Mouse (Mus musculus) lung, postnatal 14 days (tissue): ENCODE results near the gene Cyb5r1.

Experiments used
- DNase-seq: peaks from one replicate; pipeline ENCODE4 v3.0.0; 2021

The Cyb5r1 gene

DNA sequence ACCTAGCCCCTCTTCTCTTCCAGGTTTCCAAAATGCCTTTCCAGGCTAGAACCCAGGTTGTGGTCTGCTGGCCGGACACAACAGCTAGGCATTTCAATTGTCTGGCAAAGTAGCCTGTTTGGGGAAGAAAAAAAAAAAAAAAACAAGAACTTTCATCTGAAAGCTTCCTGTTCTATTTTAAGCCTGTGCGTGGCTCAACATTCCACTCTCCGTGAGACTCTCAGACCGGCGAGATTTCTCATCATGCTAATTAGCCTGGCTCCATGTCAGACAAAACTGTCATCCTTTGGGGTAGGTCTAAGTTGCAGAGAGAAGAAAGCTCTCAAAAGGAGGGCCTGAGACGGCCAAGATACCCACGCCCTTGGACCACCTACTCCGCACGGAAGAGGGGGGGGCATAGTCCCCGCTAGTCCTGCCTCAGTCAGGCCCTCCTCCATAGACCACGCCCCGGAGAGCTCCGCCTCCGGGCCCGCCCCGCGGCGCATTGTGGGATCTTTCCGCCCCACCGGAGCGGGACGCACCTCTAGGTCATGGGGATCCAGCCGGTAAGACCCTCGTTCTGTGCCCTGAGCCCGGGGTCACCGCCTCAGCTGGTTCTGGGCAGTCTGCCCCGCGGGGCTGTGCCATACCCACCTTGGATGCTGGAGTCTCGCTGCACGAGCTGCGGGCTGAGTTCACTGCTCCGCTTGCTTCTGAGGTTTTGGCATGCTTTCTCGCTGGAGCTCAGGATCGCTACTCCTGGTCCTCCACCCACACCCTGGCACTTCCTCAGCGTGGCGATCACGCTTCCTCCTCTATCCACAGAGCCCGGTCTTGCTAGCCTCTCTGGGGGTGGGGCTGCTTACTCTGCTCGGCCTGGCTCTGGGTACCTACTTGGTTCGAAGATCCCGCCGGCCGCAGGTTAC is at the start of gene Cyb5r1:
Gene Cyb5r1 (plus strand): TSS at position 51 of the 905 bp plus-strand sequence.
- DNase-seq: peak; percentile 79

DNA sequence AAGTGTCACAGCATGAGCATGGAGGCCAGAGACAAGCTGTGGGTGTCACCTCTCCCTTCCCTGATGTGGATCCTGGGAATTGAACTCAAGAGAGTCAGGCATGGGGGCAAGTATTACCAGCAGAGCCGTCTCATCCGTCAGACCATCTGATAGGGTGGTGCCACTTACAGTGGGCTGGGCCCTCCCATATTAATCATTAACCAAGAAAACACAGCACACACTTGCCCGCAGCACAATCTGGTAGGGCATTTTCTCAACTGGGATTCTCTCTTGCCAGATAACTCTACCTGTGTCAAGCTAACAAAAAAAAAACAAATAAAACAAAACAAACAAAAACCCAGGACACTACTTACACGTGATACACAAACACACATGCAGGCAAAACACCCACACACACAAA is 47.9 kb upstream of the Cyb5r1 start:
- DNase-seq: no peak

DNA sequence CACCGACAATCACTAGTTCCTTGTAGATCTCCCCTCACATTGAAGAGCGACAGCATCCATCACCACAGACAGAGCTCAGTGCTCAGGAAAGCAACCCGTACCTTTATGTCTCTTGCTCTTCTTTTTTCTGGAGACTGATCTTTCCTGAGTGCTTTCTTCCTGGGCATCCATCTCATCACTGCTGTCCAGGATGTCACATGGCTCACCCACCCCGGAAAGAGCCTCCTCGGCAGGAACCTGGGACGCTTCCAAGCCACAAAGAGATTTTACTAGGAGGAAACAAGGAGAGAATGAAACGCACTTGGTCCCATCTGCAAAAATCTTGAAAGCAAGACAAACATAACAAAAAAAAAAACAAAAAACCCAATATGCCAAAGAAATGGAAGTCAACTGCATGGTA is 44.7 kb upstream of the Cyb5r1 start:
- no peak for DNase-seq

DNA sequence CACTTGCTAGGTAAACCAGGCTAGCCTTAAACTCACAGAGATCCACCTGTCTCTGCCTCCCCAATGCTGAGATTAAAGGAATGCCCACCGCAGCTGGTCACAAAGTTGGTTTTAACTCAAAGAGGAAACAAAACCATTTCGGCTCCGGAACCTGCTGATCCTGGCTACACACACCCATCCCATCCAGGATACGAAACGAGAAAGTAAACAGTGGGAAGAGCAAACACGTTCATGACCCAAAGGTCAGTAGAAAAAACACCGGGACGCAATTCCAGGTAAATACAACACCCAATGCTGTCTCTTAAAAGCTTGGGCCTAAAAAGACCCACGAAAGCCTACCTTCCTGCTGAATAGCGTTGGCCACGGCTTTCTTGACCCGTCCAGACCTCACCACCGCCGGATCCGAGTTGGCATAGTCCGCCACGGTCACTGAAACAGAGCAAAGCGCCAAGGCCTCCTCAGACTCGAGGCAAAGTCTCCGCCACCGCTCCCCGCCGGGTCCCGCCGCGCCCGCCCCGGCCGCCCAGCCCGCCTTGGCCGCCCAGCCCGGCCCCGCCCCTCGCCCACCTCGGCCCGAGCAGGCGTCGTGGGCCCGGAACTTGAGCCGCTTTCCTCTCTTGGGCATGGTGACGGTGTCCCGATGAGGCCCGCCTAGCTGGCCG is 44.0 kb upstream of the Cyb5r1 start:
- DNase-seq: no peak

DNA sequence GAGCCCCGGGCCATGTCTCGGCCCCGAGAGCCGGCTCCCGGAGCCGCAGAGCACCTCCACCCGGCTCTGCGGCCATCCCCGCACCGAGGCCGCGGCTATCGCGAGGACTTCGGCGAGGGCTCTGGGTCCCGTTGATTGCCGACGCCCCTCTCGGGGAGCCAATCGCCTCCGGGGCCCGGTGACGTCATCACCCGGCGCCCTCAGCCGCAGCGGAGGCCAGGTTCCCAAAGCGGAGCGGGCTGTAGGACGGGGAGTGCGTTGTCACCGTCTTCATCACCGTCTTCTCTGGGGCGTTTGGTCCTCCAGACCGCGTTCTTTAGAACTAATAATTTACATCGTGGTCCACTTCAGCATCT is 43.5 kb upstream of the Cyb5r1 start, which contains the start of gene Tmem183a:
Gene Tmem183a (minus strand): TSS at position 123 of the 356 bp plus-strand sequence.
- peak; percentile 97 for DNase-seq

DNA sequence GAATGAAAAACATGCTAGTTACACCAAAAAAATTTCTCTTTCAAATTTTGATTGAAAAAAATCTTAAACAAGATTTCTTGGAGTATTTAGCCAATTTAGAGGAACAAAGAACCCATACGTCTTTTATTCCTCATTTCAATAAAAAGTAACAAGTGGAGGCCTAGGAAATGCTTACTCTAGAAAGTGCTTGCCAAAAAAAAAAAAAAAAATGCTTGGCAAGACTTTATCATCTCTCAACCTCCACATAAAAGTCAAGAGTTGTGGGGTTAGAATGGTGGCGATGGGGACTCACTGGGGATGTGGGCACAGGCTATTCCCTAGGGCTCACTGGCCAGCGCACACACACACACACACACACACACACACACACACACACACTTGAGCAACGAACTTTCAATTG is 42.2 kb upstream of the Cyb5r1 start:
- DNase-seq: no peak

DNA sequence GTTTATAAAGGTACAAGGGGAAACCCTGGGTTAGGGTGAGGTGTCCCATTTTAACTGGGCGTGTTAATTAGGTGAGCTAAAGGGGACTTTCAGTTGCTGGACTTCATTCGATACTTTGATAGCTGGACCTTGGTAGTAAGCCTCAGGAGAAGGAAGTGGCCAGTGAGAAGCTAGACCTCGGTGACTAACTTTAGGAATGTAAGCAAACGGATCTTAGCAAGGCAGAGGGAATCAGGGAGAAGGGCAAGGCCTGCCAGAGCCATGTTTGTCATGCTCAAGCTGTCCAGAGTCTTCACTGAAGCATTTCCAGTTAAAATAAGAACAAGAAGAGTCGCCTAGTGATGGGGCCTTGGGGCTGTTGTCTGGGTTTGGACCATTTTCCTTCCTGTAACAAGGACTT is 39.9 kb upstream of the Cyb5r1 start:
- no peak for DNase-seq

DNA sequence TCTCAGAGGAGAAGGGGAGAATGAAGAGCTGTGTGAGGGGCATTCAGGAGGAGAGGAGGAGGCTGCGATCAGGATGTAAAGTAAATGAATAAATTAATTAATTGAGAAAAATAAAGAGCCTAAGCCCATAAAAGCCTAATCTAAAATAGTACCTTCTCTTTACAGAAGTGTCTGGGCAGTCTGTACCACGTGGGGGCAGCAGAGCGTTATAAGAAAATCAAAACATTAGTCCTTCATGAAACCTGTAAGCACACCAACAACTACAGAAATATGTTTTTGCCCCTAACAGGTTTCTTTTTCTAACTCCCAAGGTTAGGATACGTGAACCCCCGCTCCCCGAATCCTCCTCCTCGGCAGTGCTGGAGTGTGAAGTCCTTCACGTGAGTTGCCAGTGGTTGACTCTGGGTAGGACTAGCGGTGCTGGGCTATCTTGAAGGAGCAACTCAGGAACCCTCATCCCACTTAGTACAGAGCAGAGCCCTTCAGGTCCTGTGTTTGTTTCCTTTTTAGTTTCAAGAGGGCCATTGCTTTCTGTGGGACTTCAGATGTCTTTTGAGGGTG is 36.5 kb upstream of the Cyb5r1 start:
- DNase-seq: peak; percentile 82

DNA sequence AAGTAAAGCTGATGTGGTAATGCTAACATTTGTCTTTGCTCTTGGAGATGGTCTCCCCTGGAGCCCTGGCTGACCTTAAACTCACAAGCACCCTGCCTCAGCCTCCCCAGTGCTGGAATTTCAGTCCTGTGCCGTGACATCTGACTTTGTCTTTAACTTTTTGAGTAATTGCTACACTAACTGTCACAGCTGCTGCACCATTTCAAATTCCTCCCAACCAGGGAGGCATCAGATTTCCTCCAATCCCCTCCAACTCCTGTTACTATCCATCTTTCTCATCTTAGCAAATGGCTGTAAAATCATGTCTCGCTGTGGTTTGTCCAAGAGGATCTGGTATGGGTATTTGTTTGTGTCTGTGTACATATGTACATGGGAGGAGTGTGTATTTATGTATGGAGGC is 31.2 kb upstream of the Cyb5r1 start:
- DNase-seq: no peak

DNA sequence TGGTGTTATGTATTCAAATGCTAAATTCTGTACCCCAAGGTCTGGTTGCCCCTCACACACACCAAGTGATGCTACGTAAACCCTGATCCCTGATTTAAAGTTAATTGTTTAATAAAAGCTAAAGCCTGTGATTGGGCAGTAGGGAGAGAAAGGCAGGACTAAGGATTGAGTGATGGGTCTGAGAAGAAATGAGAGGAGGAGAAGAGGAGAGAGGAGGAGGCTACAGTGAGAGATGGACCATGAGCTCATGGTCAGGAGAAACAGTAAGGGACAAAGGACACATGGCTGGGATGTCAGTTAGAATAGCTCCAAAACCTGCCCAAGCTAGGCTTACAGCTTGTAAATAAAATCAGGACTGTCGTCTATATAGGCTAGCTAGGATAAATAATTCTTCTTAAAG is 24.3 kb upstream of the Cyb5r1 start:
- DNase-seq: no peak

DNA sequence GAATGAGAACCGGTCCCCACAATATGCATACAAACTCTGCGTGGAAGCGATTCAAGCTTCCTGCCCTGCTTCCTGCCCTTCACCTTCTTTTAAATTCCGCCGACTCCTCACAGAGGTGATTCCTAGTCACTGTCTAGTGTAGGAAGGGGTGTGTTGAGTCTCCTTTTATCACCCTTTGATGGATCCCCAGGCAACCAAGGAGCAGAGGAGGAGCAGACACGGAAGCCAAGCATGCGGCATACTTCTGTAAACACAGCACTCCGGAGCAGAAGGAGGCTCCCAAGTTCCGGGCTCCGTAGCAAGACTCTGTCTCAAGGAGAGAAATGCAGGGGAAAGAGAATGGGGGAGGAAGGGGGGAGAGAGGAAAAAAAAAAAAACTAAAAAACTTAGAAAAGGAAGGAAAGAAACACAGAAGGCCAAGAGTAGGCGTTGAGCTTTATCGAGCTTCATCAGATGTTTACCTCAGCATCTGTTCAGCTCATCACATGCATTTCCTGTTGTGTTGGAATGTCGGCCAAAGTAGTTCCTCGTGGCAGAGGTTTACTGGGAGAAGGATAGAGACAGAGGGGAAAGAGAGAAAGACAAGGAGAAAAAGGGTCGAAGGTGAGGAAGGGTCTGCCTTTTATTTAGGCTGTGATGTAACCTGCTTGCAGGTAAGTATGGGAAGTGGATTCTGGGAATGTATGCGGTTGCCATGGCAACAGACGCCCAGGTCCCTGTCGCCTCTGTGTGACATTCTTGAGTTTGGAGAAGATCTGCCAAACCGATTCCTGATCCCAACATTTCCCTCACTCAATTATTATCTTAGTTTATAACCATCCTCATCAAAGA is 23.3 kb upstream of the Cyb5r1 start:
- DNase-seq: peak; percentile 9

DNA sequence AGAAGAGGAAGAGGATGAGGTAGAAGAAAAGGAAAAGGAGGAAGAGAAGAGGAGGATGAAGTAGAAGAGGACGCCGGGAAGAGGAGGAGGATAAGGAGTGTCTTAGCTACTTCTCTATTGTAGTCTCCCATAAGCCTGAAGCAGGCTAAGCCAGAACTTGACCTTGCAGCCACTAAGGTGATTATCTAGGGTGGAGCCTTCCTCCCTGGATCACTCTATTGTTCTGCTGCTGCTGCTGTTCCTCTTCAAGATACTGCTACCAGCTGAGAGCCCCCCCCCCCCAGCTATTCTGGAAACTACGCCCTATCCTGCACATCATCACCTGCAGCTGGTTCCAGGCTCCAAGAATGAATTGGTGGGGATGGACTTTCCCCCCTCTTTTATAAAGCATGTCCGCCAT is 20.8 kb upstream of the Cyb5r1 start:
- no peak for DNase-seq

DNA sequence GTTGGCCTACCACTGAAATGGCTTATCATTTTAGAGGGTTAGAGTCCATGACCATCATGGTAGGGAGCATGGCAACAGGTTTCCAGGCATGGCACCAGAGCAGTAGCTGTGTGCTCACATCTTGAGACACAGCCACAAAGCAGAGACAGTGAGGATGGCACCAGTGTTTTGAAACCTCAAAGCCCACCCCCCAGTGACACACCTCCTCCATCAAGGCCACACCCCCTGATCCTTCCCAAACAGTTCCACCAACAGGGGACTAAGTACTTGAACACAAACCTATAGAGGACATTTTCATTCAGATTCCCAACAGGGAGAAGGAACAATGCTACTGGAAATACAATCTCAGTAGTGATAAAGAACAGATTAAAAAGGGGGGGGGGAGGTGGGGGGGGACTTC is 20.2 kb upstream of the Cyb5r1 start:
- no peak for DNase-seq

DNA sequence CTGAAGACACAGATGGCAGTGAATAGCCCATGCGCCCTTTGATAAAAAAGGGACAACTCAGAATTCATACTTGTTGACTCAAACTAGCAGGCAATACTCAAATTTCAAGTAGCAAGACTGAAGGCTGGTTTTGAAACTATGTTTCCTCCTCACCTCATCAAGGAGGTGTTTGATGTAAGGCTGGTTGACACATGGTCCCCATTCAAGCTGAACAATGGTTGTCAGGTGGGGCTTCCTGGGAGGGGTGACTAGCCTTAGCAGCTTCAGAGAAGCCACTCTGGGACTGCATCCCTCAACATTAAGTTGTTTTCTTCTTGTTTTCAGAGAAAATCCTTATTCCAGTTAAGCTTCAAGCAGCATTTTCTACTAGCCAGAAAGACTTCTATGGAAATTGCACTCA is 19.7 kb upstream of the Cyb5r1 start, which contains the start of gene 4933406M09Rik:
Gene 4933406M09Rik (plus strand): TSS at position 275 of the 400 bp plus-strand sequence.
- DNase-seq: no peak

DNA sequence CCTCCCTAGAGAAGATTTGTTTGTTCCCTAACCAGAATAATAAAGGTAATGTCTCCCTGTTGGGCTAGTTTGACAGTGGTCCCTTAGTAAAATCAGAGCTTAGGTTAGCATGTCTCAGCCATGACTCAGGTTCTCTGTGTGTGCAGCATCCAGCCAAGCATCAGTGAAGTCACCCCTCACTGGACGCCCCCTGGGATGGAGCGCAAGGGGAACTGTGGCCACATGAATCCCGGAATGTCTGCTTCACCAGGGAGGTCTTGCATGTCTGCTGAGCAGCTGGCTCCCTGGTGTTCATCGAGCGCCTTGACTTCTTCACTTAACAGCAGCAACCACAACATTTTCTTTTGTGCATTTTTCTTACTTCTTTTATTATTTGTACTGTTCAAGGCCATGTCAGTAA is 11.5 kb upstream of the Cyb5r1 start:
- no peak for DNase-seq

DNA sequence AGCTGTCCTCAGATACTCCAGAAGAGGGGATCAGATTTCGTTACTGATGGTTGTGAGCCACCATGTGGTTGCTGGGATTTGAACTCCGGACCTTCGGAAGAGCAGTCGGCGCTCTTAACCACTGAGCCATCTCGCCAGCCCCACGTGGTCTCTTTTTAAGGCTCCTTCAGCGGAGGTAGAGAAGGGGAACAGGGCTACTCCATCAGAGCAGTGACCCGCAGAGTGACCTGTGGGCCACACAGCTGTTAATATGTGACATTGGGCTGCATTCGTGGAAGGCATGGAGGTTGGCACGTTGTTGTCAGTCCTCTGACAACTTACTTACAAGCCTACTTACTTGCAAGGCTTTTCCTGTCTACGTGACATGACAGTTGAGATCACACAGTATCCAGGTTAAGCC is 7.1 kb upstream of the Cyb5r1 start:
- DNase-seq: no peak

DNA sequence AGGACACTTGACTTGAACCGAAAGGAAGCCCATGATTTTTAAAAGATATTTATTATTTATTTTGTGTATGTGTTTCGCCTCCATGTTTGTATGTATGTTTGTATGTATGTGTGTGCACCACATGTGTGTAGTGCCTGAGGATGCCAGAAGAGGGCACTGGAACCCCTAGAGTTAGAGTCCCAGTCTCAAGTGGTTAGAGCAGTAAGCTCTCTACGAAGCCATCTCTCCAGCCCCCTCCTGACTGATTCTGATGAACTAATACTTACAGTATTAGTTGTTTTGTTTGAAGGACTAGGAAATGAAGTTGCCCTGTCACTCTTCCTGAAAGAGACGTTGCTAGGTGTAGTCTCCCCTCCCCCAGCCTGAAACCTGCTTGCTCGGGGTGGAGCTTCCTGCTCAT is 5.6 kb upstream of the Cyb5r1 start:
- DNase-seq: no peak

DNA sequence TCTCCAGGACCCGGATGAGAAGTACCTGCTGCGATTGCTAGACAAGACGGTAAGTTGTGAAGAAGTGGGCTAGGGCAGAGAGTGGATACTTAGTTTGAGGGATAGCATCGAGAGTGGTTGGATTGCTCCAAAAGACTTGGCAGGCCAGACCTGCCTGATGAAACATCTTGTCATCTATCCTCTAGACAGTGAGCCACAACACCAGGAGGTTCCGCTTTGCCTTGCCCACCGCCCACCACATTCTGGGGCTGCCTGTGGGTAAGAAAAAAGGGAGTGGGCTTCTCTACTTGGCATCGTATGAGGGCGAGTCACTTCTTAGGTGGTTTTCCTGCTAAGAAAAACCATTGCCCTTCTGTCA is 1.0 kb downstream of the Cyb5r1 start:
- DNase-seq: no peak

DNA sequence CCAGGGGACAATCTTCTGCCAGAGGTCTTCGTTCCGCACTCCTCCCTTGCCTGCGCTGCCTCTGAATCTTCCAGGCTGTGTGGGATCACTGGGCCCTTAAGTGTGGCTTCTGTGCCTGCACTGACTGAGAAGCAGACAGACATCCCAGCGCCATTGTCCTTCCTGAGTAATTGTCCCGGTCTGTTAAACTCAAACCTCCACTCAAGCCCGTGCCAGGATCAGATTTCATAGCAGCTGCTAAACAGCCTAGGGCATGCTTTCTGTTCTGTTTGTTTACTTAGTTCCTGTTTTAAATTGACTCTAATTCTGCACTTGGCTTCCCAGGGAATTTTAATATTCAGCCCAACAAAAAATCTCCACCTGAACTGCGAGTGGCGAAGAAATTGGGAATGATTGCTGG is 2.7 kb downstream of the Cyb5r1 start:
- no peak for DNase-seq

DNA sequence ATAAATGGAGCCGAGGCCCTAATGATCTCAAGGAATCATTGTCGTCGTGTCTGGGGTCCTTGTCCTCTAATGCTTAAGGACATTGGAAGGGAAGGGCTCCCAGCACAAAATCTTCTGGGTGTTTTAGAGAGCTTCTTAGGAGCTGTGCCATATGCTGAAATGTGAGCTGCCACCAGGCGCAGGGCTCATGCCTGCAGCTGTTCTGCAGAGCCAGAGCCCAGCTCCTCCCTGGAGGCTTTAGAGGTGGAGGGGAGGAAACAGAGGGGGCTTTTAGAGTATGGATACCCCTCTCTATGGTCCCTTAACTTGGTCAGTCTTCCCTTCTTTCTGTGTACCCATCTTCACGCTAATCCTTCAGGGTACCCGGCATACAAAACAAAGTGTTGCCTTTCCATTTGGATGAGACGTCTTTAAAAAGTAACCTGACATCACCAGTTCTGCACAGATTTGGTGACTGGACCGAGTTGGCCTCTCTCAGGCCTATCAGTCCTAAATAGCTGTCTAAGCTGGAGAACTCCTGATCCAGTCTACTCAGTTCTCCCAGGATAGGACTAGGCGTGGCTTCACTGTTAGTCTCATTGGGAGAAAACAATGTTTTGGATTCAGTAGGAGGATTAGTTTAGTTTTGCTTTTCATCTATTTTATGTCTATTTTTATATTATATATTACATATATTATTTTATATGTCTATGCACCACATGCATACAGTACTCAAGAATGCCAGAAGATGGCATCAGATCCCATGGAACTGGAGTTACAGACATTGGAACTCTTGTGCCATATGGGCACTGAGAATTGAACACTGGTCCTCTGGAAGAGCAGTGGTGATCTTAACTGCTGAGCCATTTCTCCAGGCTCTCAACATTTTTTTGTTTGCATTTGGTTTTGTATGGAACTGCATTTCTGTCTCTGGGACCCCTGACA is 6.6 kb downstream of the Cyb5r1 start:
- DNase-seq: no peak

DNA sequence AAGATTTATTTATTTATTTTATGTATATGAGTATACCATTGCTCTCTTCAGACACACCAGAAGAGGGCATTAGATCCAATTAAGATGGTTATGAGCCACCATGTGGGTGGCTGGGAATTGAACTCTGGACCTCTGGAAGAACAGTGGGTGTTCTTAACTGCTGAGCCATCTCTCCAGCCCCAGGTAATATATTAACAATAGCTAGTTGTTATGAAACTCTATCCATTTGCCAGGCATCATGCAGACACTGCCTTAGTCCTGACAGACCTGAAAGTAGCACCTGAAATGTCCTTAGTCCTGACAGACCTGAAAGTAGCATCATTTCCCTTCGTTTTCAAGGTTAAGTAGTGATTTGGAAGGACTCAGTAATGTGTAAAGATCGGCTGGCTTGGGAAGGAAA is 8.7 kb downstream of the Cyb5r1 start:
- DNase-seq: no peak
